Mouse (Mus musculus) intestine, embryonic 16.5 days (tissue): ENCODE measurements around the gene Rab42. TPM values are rescaled to one million over a fixed set of nuclear protein-coding genes. Genes with fewer than 3 reads are reported as not detected.

Experiments
- ATAC-seq: fragments of 200-750 bp; cut with Nextera tagmentation; 2 replicates; pipeline ENCODE4 v1.8.0; 2017; ENCODE audit warnings: moderate TSS enrichment, moderate library complexity
- H3K27ac ChIP-seq: fragments of 300-500 bp; sonication (generic); 2 replicates; pipeline ENCODE4 v1.5.1; 2014; ENCODE audit warnings: mild to moderate bottlenecking, low read length
- H3K27me3 ChIP-seq: fragments of 300-500 bp; sonication (generic); replicated peaks from 2 replicates; pipeline ENCODE4 v1.6.1; 2014; ENCODE audit warnings: low read length, control low read depth, mixed read lengths; ENCODE audit not compliant: control insufficient read depth, insufficient read depth
- H3K36me3 ChIP-seq: fragments of 300-500 bp; sonication (generic); 2 replicates; pipeline ENCODE4 v1.6.1; 2014; ENCODE audit warnings: low read length, control low read depth; ENCODE audit not compliant: control insufficient read depth, insufficient read depth
- H3K4me1 ChIP-seq: fragments of 300-500 bp; sonication (generic); 2 replicates; pipeline ENCODE4 v1.6.1; 2014; ENCODE audit warnings: low read length, control low read depth, mixed read lengths; ENCODE audit not compliant: control insufficient read depth, insufficient read depth
- H3K4me2 ChIP-seq: fragments of 300-500 bp; sonication (generic); 2 replicates; pipeline ENCODE4 v1.6.1; 2014; ENCODE audit warnings: low read depth, low read length, control low read depth
- H3K4me3 ChIP-seq: fragments of 300-500 bp; sonication (generic); 2 replicates; pipeline ENCODE4 v1.5.1; 2014; ENCODE audit warnings: mild to moderate bottlenecking, low read length
- H3K9ac ChIP-seq: fragments of 300-500 bp; sonication (generic); 2 replicates; pipeline ENCODE4 v1.6.1; 2014; ENCODE audit warnings: low read depth, low read length
- H3K9me3 ChIP-seq: fragments of 300-500 bp; sonication (generic); 2 replicates; pipeline ENCODE4 v1.6.1; 2016; ENCODE audit warnings: low read length, control low read depth; ENCODE audit not compliant: control insufficient read depth
- WGBS: fragments of 180-500 bp; shearing (Covaris S2); extraction: QIAGEN DNeasy Blood & Tissue Kit; methylation state at CpG from one replicate; pipeline ENCODE4 v1.1.7; 2014; 5-methylcytosine and 5-hydroxymethylcytosine counted together
- polyA plus RNA-seq: library from polyadenylated mRNA; unstranded; fragments of >200 nt; fragmentation: Nextera tagmentation; extraction: Ambion mirVana; gene quantifications from 2 replicates; pipeline ENCODE4 v1.2.1, GENCODE M21; 2015

Gene Rab42
- polyA plus RNA-seq, 1 experiment from 2014 or later, result 5.3 TPM

- Histone ChIP-seq H3K9me3 (no peaks in the 10 kb centered on the region), H3K4me3 (peak overlapping the region; percentile 78), H3K27me3 (no peaks in the 10 kb centered on the region), H3K4me1 (peaks cover 7% of the 10 kb centered on the region), H3K4me2 (peak overlapping the region; percentile 82), H3K9ac (peak overlapping the region; percentile 96), H3K27ac (peak overlapping the region; percentile 94; the same call in 1 of the 2 replicates), H3K36me3 (peaks cover 6% of the 10 kb centered on the region; the same call in 1 of the 2 replicates)
- 48% methylated on average over 14 of the region's 14 CpGs for WGBS
- no peak for ATAC-seq
Observed at GRCm38 (mm10) chr4:132328391-132328982, 25.3 kb upstream of the Rab42 start.

GRCm38 (mm10) chr4:132326481-132326880 is 23.3 kb upstream of the Rab42 start:
- Histone ChIP-seq H3K36me3 (peaks cover 7% of the 10 kb centered on the region; the same call in 1 of the 2 replicates), H3K4me3 (no peak overlapping the region), H3K4me1 (peaks cover 7% of the 10 kb centered on the region), H3K9me3 (no peaks in the 10 kb centered on the region), H3K27me3 (no peaks in the 10 kb centered on the region), H3K27ac (no peak overlapping the region), H3K4me2 (no peak overlapping the region), H3K9ac (no peak overlapping the region)
- ATAC-seq, result no peak
- 77% methylated on average over 5 of the region's 5 CpGs for WGBS

- Histone ChIP-seq H3K9me3 (no peaks in the 10 kb centered on the region), H3K4me3 (no peak overlapping the region), H3K27ac (no peak overlapping the region), H3K9ac (no peak overlapping the region), H3K36me3 (peaks cover 21% of the 10 kb centered on the region), H3K27me3 (no peaks in the 10 kb centered on the region), H3K4me2 (no peak overlapping the region), H3K4me1 (no peaks in the 10 kb centered on the region)
- peak; percentile 69; the same call in 1 of the 2 replicates for ATAC-seq
- WGBS, result 68% methylated on average over 8 of the region's 8 CpGs
Observed at GRCm38 (mm10) chr4:132315711-132316110, 12.5 kb upstream of the Rab42 start.

GRCm38 (mm10) chr4:132312627-132313026 is 9.4 kb upstream of the Rab42 start:
- no peak overlapping the region for H3K9ac ChIP-seq
- no peak overlapping the region for H3K27ac ChIP-seq
- peaks cover 5% of the 10 kb centered on the region for H3K4me1 ChIP-seq
- H3K27me3 ChIP-seq, result no peaks in the 10 kb centered on the region
- no peak overlapping the region for H3K4me2 ChIP-seq
- no peaks in the 10 kb centered on the region for H3K9me3 ChIP-seq
- no peak for ATAC-seq
- H3K36me3 ChIP-seq, result peaks cover 18% of the 10 kb centered on the region; the same call in 1 of the 2 replicates
- WGBS, result 84% methylated on average over 5 of the region's 5 CpGs
- H3K4me3 ChIP-seq, result no peak overlapping the region

- no peak overlapping the region for H3K27ac ChIP-seq
- peaks cover 5% of the 10 kb centered on the region for H3K4me1 ChIP-seq
- no peak overlapping the region for H3K9ac ChIP-seq
- H3K27me3 ChIP-seq, result no peaks in the 10 kb centered on the region
- no peak for ATAC-seq
- WGBS, result 55% methylated on average over 3 of the region's 3 CpGs
- H3K4me3 ChIP-seq, result no peak overlapping the region
- no peaks in the 10 kb centered on the region for H3K9me3 ChIP-seq
- H3K36me3 ChIP-seq, result peaks cover 18% of the 10 kb centered on the region; the same call in 1 of the 2 replicates
- no peak overlapping the region for H3K4me2 ChIP-seq
Observed at GRCm38 (mm10) chr4:132311801-132312200, 8.6 kb upstream of the Rab42 start.

- Histone ChIP-seq H3K9ac (no peak overlapping the region), H3K4me1 (peaks cover 5% of the 10 kb centered on the region), H3K9me3 (no peaks in the 10 kb centered on the region), H3K27me3 (no peaks in the 10 kb centered on the region), H3K27ac (no peak overlapping the region), H3K4me2 (no peak overlapping the region), H3K36me3 (peaks cover 18% of the 10 kb centered on the region; the same call in 1 of the 2 replicates), H3K4me3 (no peak overlapping the region)
- 50% methylated on average over 1 of the region's 1 CpGs for WGBS
- ATAC-seq, result no peak
Observed at GRCm38 (mm10) chr4:132311209-132311608, 8.0 kb upstream of the Rab42 start.

- peaks cover 5% of the 10 kb centered on the region for H3K4me1 ChIP-seq
- peak overlapping the region; percentile 94 for H3K27ac ChIP-seq
- peak; percentile 65 for ATAC-seq
- peak overlapping the region; percentile 85 for H3K9ac ChIP-seq
- peaks cover 18% of the 10 kb centered on the region; the same call in 1 of the 2 replicates for H3K36me3 ChIP-seq
- no peaks in the 10 kb centered on the region for H3K9me3 ChIP-seq
- 30% methylated on average over 10 of the region's 10 CpGs for WGBS
- H3K4me2 ChIP-seq, result peak overlapping the region; percentile 88
- H3K4me3 ChIP-seq, result peak overlapping the region; percentile 78
- no peaks in the 10 kb centered on the region for H3K27me3 ChIP-seq
Observed at GRCm38 (mm10) chr4:132309849-132310472, 6.8 kb upstream of the Rab42 start.

- no peaks in the 10 kb centered on the region for H3K9me3 ChIP-seq
- 1% methylated on average over 15 of the region's 15 CpGs for WGBS
- peak overlapping the region; percentile 94 for H3K27ac ChIP-seq
- H3K4me3 ChIP-seq, result peak overlapping the region; percentile 78
- no peaks in the 10 kb centered on the region for H3K27me3 ChIP-seq
- no peak for ATAC-seq
- H3K4me2 ChIP-seq, result peak overlapping the region; percentile 88
- H3K36me3 ChIP-seq, result peaks cover 18% of the 10 kb centered on the region; the same call in 1 of the 2 replicates
- peak overlapping the region; percentile 85 for H3K9ac ChIP-seq
- H3K4me1 ChIP-seq, result peaks cover 5% of the 10 kb centered on the region
Observed at GRCm38 (mm10) chr4:132309140-132309848, 6.1 kb upstream of the Rab42 start.

GRCm38 (mm10) chr4:132308437-132309139 is 5.4 kb upstream of the Rab42 start:
- H3K4me1 ChIP-seq, result peaks cover 5% of the 10 kb centered on the region
- peak overlapping the region; percentile 88 for H3K4me2 ChIP-seq
- peak; percentile 86 for ATAC-seq
- WGBS, result under 1% methylated on average over 41 of the region's 41 CpGs
- no peaks in the 10 kb centered on the region for H3K9me3 ChIP-seq
- H3K4me3 ChIP-seq, result peak overlapping the region; percentile 78
- H3K36me3 ChIP-seq, result peaks cover 18% of the 10 kb centered on the region; the same call in 1 of the 2 replicates
- no peaks in the 10 kb centered on the region for H3K27me3 ChIP-seq
- peak overlapping the region; percentile 94 for H3K27ac ChIP-seq
- peak overlapping the region; percentile 85 for H3K9ac ChIP-seq
